Mouse (Mus musculus): ENCODE measurements around the gene Nelfb.

- TF ChIP-seq CTCF (IDR thresholded peaks at IDR 0.05; ENCODE audit: low read depth, low read length) (no peak), POLR2A (IDR thresholded peaks at IDR 0.05; ENCODE audit: extremely low read depth, insufficient read depth, low read length) (no peak)
Observed at GRCm38 (mm10) chr2:25173821-25174220, 37.5 kb downstream of the Nelfb start.

Data from liver, adult 2 months (tissue).